Mouse (Mus musculus) E14TG2a.4 (cell line): ENCODE data around the gene 1700109H08Rik.

ENCODE experiments used
- CTCF ChIP-seq: conservative IDR thresholded peaks from 2 replicates; pipeline ENCODE4 v1.5.1; 2014; ENCODE audit warnings: low read length
- NANOG ChIP-seq: IDR thresholded peaks from 2 replicates; pipeline ENCODE4 v1.6.1; 2014; ENCODE audit warnings: borderline replicate concordance, low read length, mixed read lengths

- TF ChIP-seq CTCF: no peak
- TF ChIP-seq NANOG: no peak
These were observed 44.2 kb upstream of the 1700109H08Rik start for GRCm38 (mm10) chr5:3527041-3527691.
